Mouse (Mus musculus) intestine, embryonic 15.5 days (tissue): ENCODE data around the gene A830031A19Rik. TPM values are rescaled to one million over a fixed set of nuclear protein-coding genes. Genes with fewer than 3 reads are reported as not detected.
A peak's percentile ranks its signal among the peaks of the same experiment; 100 is the strongest.

Experiments
- ATAC-seq: fragments of 200-750 bp; cut with Nextera tagmentation; 2 replicates; pipeline ENCODE4 v1.8.0; 2017; ENCODE audit warnings: moderate TSS enrichment, moderate library complexity
- H3K27ac ChIP-seq: fragments of 300-500 bp; sonication (generic); 2 replicates; pipeline ENCODE4 v1.5.1; 2015; ENCODE audit warnings: mild to moderate bottlenecking, inconsistent platforms
- H3K27me3 ChIP-seq: fragments of 300-500 bp; sonication (generic); replicated peaks from 2 replicates; pipeline ENCODE4 v1.6.1; 2015; ENCODE audit warnings: inconsistent platforms
- H3K36me3 ChIP-seq: fragments of 300-500 bp; sonication (generic); 2 replicates; pipeline ENCODE4 v1.6.1; 2015; ENCODE audit warnings: inconsistent platforms
- H3K4me1 ChIP-seq: fragments of 300-500 bp; sonication (generic); replicated peaks from 2 replicates; pipeline ENCODE4 v1.6.1; 2015; ENCODE audit warnings: inconsistent platforms
- H3K4me2 ChIP-seq: fragments of 300-500 bp; sonication (generic); replicated peaks from 2 replicates; pipeline ENCODE4 v1.6.1; 2015; ENCODE audit warnings: mild to moderate bottlenecking, inconsistent platforms
- H3K4me3 ChIP-seq: fragments of 300-500 bp; sonication (generic); replicated peaks from 2 replicates; pipeline ENCODE4 v1.5.1; 2015; ENCODE audit warnings: inconsistent platforms
- H3K9ac ChIP-seq: fragments of 300-500 bp; sonication (generic); 2 replicates; pipeline ENCODE4 v1.6.1; 2015; ENCODE audit warnings: inconsistent platforms
- H3K9me3 ChIP-seq: fragments of 300-500 bp; sonication (generic); 2 replicates; pipeline ENCODE4 v1.6.1; 2016; ENCODE audit warnings: inconsistent platforms
- WGBS: fragments of 180-500 bp; shearing (Covaris S2); methylation state at CpG from one replicate; pipeline ENCODE4 v1.1.7; 2015; 5-methylcytosine and 5-hydroxymethylcytosine counted together
- polyA plus RNA-seq: library from polyadenylated mRNA; unstranded; fragments of >200 nt; fragmentation: Nextera tagmentation; extraction: Ambion mirVana; gene quantifications from 2 replicates; pipeline ENCODE4 v1.2.1, GENCODE M21; 2015

The A830031A19Rik gene
- not detected in 2 replicates for polyA plus RNA-seq

- peak within 1 kb of the TSS; percentile 97 for H3K4me2 ChIP-seq
- H3K27ac ChIP-seq, result peak within 1 kb of the TSS; percentile 93; the same call in 1 of the 2 replicates
- H3K9me3 ChIP-seq, result no peaks in the 10 kb centered on the region
- under 1% methylated on average over 11 of the region's 11 CpGs for WGBS
- H3K27me3 ChIP-seq, result 0 out of 2 replicates have a peak, but pooled peaks cover 5% of the 10 kb centered on the region
- H3K4me3 ChIP-seq, result peak within 1 kb of the TSS; percentile 72
- peaks cover 13% of the 10 kb centered on the region for H3K4me1 ChIP-seq
- H3K36me3 ChIP-seq, result no peaks in the 10 kb centered on the region
- ATAC-seq, result no peak
- H3K9ac ChIP-seq, result peak within 1 kb of the TSS; percentile 70
These were observed at the start of gene A830031A19Rik for GRCm38 (mm10) chr11:24074634-24075104. A830031A19Rik (minus strand) TSS chr11:24075054.

GRCm38 (mm10) chr11:24123991-24124390 is 49.1 kb upstream of the A830031A19Rik start:
- no peak overlapping the region for H3K9ac ChIP-seq
- no peak overlapping the region for H3K27ac ChIP-seq
- H3K9me3 ChIP-seq, result no peaks in the 10 kb centered on the region
- no peak overlapping the region for H3K4me3 ChIP-seq
- H3K27me3 ChIP-seq, result no peaks in the 10 kb centered on the region
- WGBS, result 90% methylated on average over 2 of the region's 2 CpGs
- 0 out of 2 replicates have a peak, but pooled peaks cover 13% of the 10 kb centered on the region for H3K4me1 ChIP-seq
- H3K36me3 ChIP-seq, result no peaks in the 10 kb centered on the region
- H3K4me2 ChIP-seq, result no peak overlapping the region
- no peak for ATAC-seq

- H3K9me3 ChIP-seq, result no peaks in the 10 kb centered on the region
- H3K4me2 ChIP-seq, result no peak overlapping the region
- H3K36me3 ChIP-seq, result no peaks in the 10 kb centered on the region
- no peak for ATAC-seq
- no peak overlapping the region for H3K9ac ChIP-seq
- no peak overlapping the region for H3K27ac ChIP-seq
- H3K4me3 ChIP-seq, result no peak overlapping the region
- no peaks in the 10 kb centered on the region for H3K27me3 ChIP-seq
- H3K4me1 ChIP-seq, result 0 out of 2 replicates have a peak, but pooled peaks cover 11% of the 10 kb centered on the region
- 79% methylated on average over 7 of the region's 7 CpGs for WGBS
These were observed 48.0 kb upstream of the A830031A19Rik start for GRCm38 (mm10) chr11:24122899-24123298.

GRCm38 (mm10) chr11:24121136-24121535 is 46.3 kb upstream of the A830031A19Rik start:
- no peak overlapping the region for H3K9ac ChIP-seq
- ATAC-seq, result no peak
- no peak overlapping the region for H3K4me3 ChIP-seq
- no peaks in the 10 kb centered on the region for H3K9me3 ChIP-seq
- no peaks in the 10 kb centered on the region for H3K36me3 ChIP-seq
- 0 out of 2 replicates have a peak, but pooled peaks cover 6% of the 10 kb centered on the region for H3K4me1 ChIP-seq
- no peak overlapping the region for H3K4me2 ChIP-seq
- H3K27ac ChIP-seq, result no peak overlapping the region
- H3K27me3 ChIP-seq, result no peaks in the 10 kb centered on the region
- WGBS, result 90% methylated on average over 9 of the region's 9 CpGs

- Histone ChIP-seq H3K9ac (no peak overlapping the region), H3K36me3 (no peaks in the 10 kb centered on the region), H3K9me3 (no peaks in the 10 kb centered on the region), H3K4me2 (no peak overlapping the region), H3K4me1 (0 out of 2 replicates have a peak, but pooled peaks cover 6% of the 10 kb centered on the region), H3K4me3 (no peak overlapping the region), H3K27me3 (no peaks in the 10 kb centered on the region), H3K27ac (0 out of 2 replicates have a peak overlapping the region, but pooled peaks have one; percentile 23)
- 58% methylated on average over 7 of the region's 7 CpGs for WGBS
- ATAC-seq, result peak; percentile 69
These were observed 41.9 kb upstream of the A830031A19Rik start for GRCm38 (mm10) chr11:24116582-24117318.

- ATAC-seq, result no peak
- Histone ChIP-seq H3K4me3 (no peak overlapping the region), H3K36me3 (no peaks in the 10 kb centered on the region), H3K4me2 (no peak overlapping the region), H3K9ac (no peak overlapping the region), H3K27me3 (no peaks in the 10 kb centered on the region), H3K27ac (no peak overlapping the region), H3K9me3 (no peaks in the 10 kb centered on the region), H3K4me1 (0 out of 2 replicates have a peak, but pooled peaks cover 6% of the 10 kb centered on the region)
- whole genome bisulfite sequencing, result 88% methylated on average over 2 of the region's 2 CpGs
These were observed 41.2 kb upstream of the A830031A19Rik start for GRCm38 (mm10) chr11:24116041-24116440.

GRCm38 (mm10) chr11:24115017-24115752 is 40.3 kb upstream of the A830031A19Rik start:
- Histone ChIP-seq H3K9me3 (no peaks in the 10 kb centered on the region), H3K4me1 (0 out of 2 replicates have a peak, but pooled peaks cover 6% of the 10 kb centered on the region), H3K36me3 (no peaks in the 10 kb centered on the region), H3K9ac (no peak overlapping the region), H3K27ac (no peak overlapping the region), H3K4me2 (no peak overlapping the region), H3K27me3 (no peaks in the 10 kb centered on the region), H3K4me3 (no peak overlapping the region)
- ATAC-seq, result no peak
- 72% methylated on average over 12 of the region's 12 CpGs for WGBS

- no peak overlapping the region for H3K27ac ChIP-seq
- no peaks in the 10 kb centered on the region for H3K9me3 ChIP-seq
- H3K4me3 ChIP-seq, result no peak overlapping the region
- H3K27me3 ChIP-seq, result no peaks in the 10 kb centered on the region
- 55% methylated on average over 6 of the region's 6 CpGs for WGBS
- H3K36me3 ChIP-seq, result no peaks in the 10 kb centered on the region
- no peak for ATAC-seq
- no peaks in the 10 kb centered on the region for H3K4me1 ChIP-seq
- no peak overlapping the region for H3K4me2 ChIP-seq
- H3K9ac ChIP-seq, result no peak overlapping the region
These were observed 36.9 kb upstream of the A830031A19Rik start for GRCm38 (mm10) chr11:24111720-24112119.

GRCm38 (mm10) chr11:24110113-24110512 is 35.3 kb upstream of the A830031A19Rik start:
- H3K4me3 ChIP-seq, result no peak overlapping the region
- no peak overlapping the region for H3K4me2 ChIP-seq
- no peaks in the 10 kb centered on the region for H3K4me1 ChIP-seq
- no peaks in the 10 kb centered on the region for H3K9me3 ChIP-seq
- H3K27ac ChIP-seq, result no peak overlapping the region
- 77% methylated on average over 2 of the region's 2 CpGs for WGBS
- H3K36me3 ChIP-seq, result no peaks in the 10 kb centered on the region
- H3K27me3 ChIP-seq, result no peaks in the 10 kb centered on the region
- ATAC-seq, result no peak
- H3K9ac ChIP-seq, result no peak overlapping the region

GRCm38 (mm10) chr11:24109388-24109787 is 34.5 kb upstream of the A830031A19Rik start:
- no peak overlapping the region for H3K4me2 ChIP-seq
- 62% methylated on average over 3 of the region's 3 CpGs for WGBS
- no peak overlapping the region for H3K9ac ChIP-seq
- no peak for ATAC-seq
- H3K9me3 ChIP-seq, result no peaks in the 10 kb centered on the region
- no peaks in the 10 kb centered on the region for H3K36me3 ChIP-seq
- H3K4me1 ChIP-seq, result no peaks in the 10 kb centered on the region
- H3K27ac ChIP-seq, result no peak overlapping the region
- no peaks in the 10 kb centered on the region for H3K27me3 ChIP-seq
- H3K4me3 ChIP-seq, result no peak overlapping the region

GRCm38 (mm10) chr11:24108974-24109373 is 34.1 kb upstream of the A830031A19Rik start:
- Histone ChIP-seq H3K9ac (no peak overlapping the region), H3K4me1 (no peaks in the 10 kb centered on the region), H3K27ac (no peak overlapping the region), H3K4me3 (no peak overlapping the region), H3K27me3 (no peaks in the 10 kb centered on the region), H3K4me2 (no peak overlapping the region), H3K9me3 (no peaks in the 10 kb centered on the region), H3K36me3 (no peaks in the 10 kb centered on the region)
- ATAC-seq, result no peak
- 63% methylated on average over 3 of the region's 3 CpGs for WGBS

GRCm38 (mm10) chr11:24107414-24107813 is 32.6 kb upstream of the A830031A19Rik start:
- Histone ChIP-seq H3K4me3 (no peak overlapping the region), H3K9me3 (no peaks in the 10 kb centered on the region), H3K27ac (no peak overlapping the region), H3K4me1 (no peaks in the 10 kb centered on the region), H3K9ac (no peak overlapping the region), H3K27me3 (no peaks in the 10 kb centered on the region), H3K4me2 (no peak overlapping the region), H3K36me3 (no peaks in the 10 kb centered on the region)
- ATAC-seq, result no peak
- 81% methylated on average over 5 of the region's 5 CpGs for WGBS
